Mouse (Mus musculus): ENCODE measurements at regions not wholly inside any gene's neighbourhood (a gene's known extent, or its start where the extent isn't known, plus 50 kb on each side); places are given as distances from the start of the nearest gene placed in this dataset.

- DNase-seq (ENCODE audit: low read depth, low spot score), result no peak
These were observed 118.5 kb upstream of the Sulf2 start for GRCm38 (mm10) chr2:166274016-166274346.

GRCm38 (mm10) chr2:166273312-166274015 lies 118.0 kb upstream of the Sulf2 start:
- no peak for DNase-seq (ENCODE audit: low read depth, low spot score)

GRCm38 (mm10) chr2:166272841-166273240 lies 117.4 kb upstream of the Sulf2 start:
- no peak for DNase-seq (ENCODE audit: low read depth, low spot score)

GRCm38 (mm10) chr2:166272190-166272543 lies 116.7 kb upstream of the Sulf2 start:
- no peak for DNase-seq (ENCODE audit: low read depth, low spot score)

GRCm38 (mm10) chr2:166271373-166272189 lies 116.1 kb upstream of the Sulf2 start:
- DNase-seq (ENCODE audit: low read depth, low spot score), result no peak

GRCm38 (mm10) chr2:166270007-166270406 lies 114.5 kb upstream of the Sulf2 start:
- no peak for DNase-seq (ENCODE audit: low read depth, low spot score)

- no peak for DNase-seq (ENCODE audit: low read depth, low spot score)
These were observed 111.5 kb upstream of the Sulf2 start for GRCm38 (mm10) chr2:166266915-166267314.

- DNase-seq (ENCODE audit: low read depth, low spot score), result no peak
These were observed 111.0 kb upstream of the Sulf2 start for GRCm38 (mm10) chr2:166266507-166266906.

GRCm38 (mm10) chr2:166264756-166265155 lies 109.3 kb upstream of the Sulf2 start:
- DNase-seq (ENCODE audit: low read depth, low spot score), result no peak

- DNase-seq (ENCODE audit: low read depth, low spot score), result no peak
These were observed 106.3 kb upstream of the Sulf2 start for GRCm38 (mm10) chr2:166261799-166262198.

- DNase-seq (ENCODE audit: low read depth, low spot score), result no peak
These were observed 105.6 kb upstream of the Sulf2 start for GRCm38 (mm10) chr2:166261065-166261464.

- no peak for DNase-seq (ENCODE audit: low read depth, low spot score)
These were observed 103.3 kb upstream of the Sulf2 start for GRCm38 (mm10) chr2:166258771-166259180.

- no peak for DNase-seq (ENCODE audit: low read depth, low spot score)
These were observed 102.2 kb upstream of the Sulf2 start for GRCm38 (mm10) chr2:166257666-166258065.

- DNase-seq (ENCODE audit: low read depth, low spot score), result no peak
These were observed 100.7 kb upstream of the Sulf2 start for GRCm38 (mm10) chr2:166256193-166256592.

- no peak for DNase-seq (ENCODE audit: low read depth, low spot score)
These were observed 99.1 kb upstream of the Sulf2 start for GRCm38 (mm10) chr2:166254581-166254980.

GRCm38 (mm10) chr2:166252107-166252506 lies 96.6 kb upstream of the Sulf2 start:
- DNase-seq (ENCODE audit: low read depth, low spot score), result no peak

- no peak for DNase-seq (ENCODE audit: low read depth, low spot score)
These were observed 96.0 kb upstream of the Sulf2 start for GRCm38 (mm10) chr2:166251421-166251820.

- no peak for DNase-seq (ENCODE audit: low read depth, low spot score)
These were observed 95.1 kb upstream of the Sulf2 start for GRCm38 (mm10) chr2:166250571-166250970.

GRCm38 (mm10) chr2:166249338-166249950 lies 94.0 kb upstream of the Sulf2 start:
- no peak for DNase-seq (ENCODE audit: low read depth, low spot score)

GRCm38 (mm10) chr2:166246401-166247189 lies 91.1 kb upstream of the Sulf2 start:
- no peak for DNase-seq (ENCODE audit: low read depth, low spot score)

GRCm38 (mm10) chr2:166245219-166245618 lies 89.8 kb upstream of the Sulf2 start:
- no peak for DNase-seq (ENCODE audit: low read depth, low spot score)
